Mouse (Mus musculus) hindbrain, embryonic 12.5 days (tissue): Measurements from ENCODE around the gene Prdm13. TPM values are rescaled to one million over a fixed set of nuclear protein-coding genes. Genes with fewer than 3 reads are reported as not detected.

Experiments
- ATAC-seq: fragments of 200-750 bp; cut with Nextera tagmentation; 2 replicates; pipeline ENCODE4 v1.8.0; 2017; ENCODE audit warnings: moderate TSS enrichment; ENCODE audit not compliant: low FRiP score
- H3K27ac ChIP-seq: fragments of 300-500 bp; sonication (generic); 2 replicates; pipeline ENCODE4 v1.5.1; 2016; ENCODE audit warnings: mild to moderate bottlenecking
- H3K27me3 ChIP-seq: fragments of 300-500 bp; sonication (generic); 2 replicates; pipeline ENCODE4 v1.6.1; 2016; ENCODE audit warnings: mild to moderate bottlenecking
- H3K36me3 ChIP-seq: fragments of 300-500 bp; sonication (generic); 2 replicates; pipeline ENCODE4 v1.6.1; 2016; ENCODE audit warnings: mild to moderate bottlenecking
- H3K4me1 ChIP-seq: fragments of 300-500 bp; sonication (generic); 2 replicates; pipeline ENCODE4 v1.6.1; 2016
- H3K4me2 ChIP-seq: fragments of 300-500 bp; sonication (generic); replicated peaks from 2 replicates; pipeline ENCODE4 v1.6.1; 2016; ENCODE audit warnings: mild to moderate bottlenecking
- H3K4me3 ChIP-seq: fragments of 300-500 bp; sonication (generic); 2 replicates; pipeline ENCODE4 v1.5.1; 2016; ENCODE audit warnings: mild to moderate bottlenecking
- H3K9ac ChIP-seq: fragments of 300-500 bp; sonication (generic); 2 replicates; pipeline ENCODE4 v1.6.1; 2016; ENCODE audit warnings: mild to moderate bottlenecking, moderate library complexity
- H3K9me3 ChIP-seq: fragments of 300-500 bp; sonication (generic); replicated peaks from 2 replicates; pipeline ENCODE4 v1.6.1; 2016; ENCODE audit warnings: mild to moderate bottlenecking
- WGBS: fragments of 180-500 bp; shearing (Covaris S2); methylation state at CpG from one replicate; pipeline ENCODE4 v1.1.7; 2016; 5-methylcytosine and 5-hydroxymethylcytosine counted together
- polyA plus RNA-seq: library from polyadenylated mRNA; unstranded; fragments of >200 nt; fragmentation: Nextera tagmentation; extraction: Ambion mirVana; gene quantifications from 2 replicates; pipeline ENCODE4 v1.2.1, GENCODE M21; 2016

Gene Prdm13
- polyA plus RNA-seq, 1 experiment from 2014 or later, result 8.9 TPM

DNA sequence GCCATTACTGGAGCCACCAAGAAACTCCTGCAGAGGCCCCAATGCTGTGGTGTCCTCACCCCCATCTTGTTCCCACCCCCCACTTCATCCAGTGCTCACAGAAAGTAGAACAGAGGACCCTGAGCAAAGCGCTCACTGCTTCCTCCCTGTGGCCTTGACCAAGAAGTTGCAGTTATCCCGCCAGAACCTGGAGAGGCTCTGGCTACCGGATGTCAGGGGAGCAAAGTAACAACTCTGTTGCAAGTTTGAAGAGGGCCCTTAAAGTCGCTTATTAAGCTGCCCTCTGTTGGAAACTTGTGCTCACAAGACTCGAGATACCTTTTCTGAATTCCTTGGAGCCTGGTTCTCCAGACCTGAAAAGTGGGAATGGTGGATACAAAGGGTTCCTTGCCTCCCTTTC lies 1.2 kb upstream of the Prdm13 start:
- no peak overlapping the region for H3K4me3 ChIP-seq
- H3K27me3 ChIP-seq, result peaks cover 91% of the 10 kb centered on the region
- WGBS, result 3% methylated on average over 5 of the region's 5 CpGs
- H3K9me3 ChIP-seq, result no peaks in the 10 kb centered on the region
- H3K4me2 ChIP-seq, result no peak overlapping the region
- no peak overlapping the region for H3K9ac ChIP-seq
- H3K27ac ChIP-seq, result no peak overlapping the region
- H3K4me1 ChIP-seq, result peaks cover 10% of the 10 kb centered on the region
- H3K36me3 ChIP-seq, result no peaks in the 10 kb centered on the region
- no peak for ATAC-seq

DNA sequence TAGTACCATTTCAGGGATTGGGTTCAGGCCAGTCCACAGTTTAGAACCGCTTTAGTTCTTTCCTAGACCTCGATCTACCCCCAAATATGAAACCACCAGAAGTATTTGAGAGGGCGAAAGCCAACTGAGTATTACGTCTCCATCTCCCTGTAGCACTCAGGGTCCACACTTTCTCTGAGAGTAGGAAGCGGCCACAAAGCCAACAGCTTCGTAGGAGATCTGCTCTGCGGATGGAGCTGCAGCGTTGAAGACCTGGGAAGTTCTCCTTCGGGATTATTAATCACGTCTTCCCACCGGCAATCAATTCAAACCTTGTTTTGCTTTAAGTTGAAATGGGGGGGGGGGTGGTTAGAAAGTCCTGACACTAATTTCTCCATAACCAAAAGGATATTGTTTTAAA lies 653 bp upstream of the Prdm13 start:
- Histone ChIP-seq H3K9ac (no peak overlapping the region), H3K27ac (no peak overlapping the region), H3K4me1 (peaks cover 10% of the 10 kb centered on the region), H3K27me3 (peaks cover 91% of the 10 kb centered on the region), H3K4me2 (peak overlapping the region; percentile 15; the same call in 1 of the 2 replicates), H3K9me3 (no peaks in the 10 kb centered on the region), H3K4me3 (no peak overlapping the region), H3K36me3 (no peaks in the 10 kb centered on the region)
- 2% methylated on average over 11 of the region's 11 CpGs for whole genome bisulfite sequencing
- ATAC-seq, result no peak

DNA sequence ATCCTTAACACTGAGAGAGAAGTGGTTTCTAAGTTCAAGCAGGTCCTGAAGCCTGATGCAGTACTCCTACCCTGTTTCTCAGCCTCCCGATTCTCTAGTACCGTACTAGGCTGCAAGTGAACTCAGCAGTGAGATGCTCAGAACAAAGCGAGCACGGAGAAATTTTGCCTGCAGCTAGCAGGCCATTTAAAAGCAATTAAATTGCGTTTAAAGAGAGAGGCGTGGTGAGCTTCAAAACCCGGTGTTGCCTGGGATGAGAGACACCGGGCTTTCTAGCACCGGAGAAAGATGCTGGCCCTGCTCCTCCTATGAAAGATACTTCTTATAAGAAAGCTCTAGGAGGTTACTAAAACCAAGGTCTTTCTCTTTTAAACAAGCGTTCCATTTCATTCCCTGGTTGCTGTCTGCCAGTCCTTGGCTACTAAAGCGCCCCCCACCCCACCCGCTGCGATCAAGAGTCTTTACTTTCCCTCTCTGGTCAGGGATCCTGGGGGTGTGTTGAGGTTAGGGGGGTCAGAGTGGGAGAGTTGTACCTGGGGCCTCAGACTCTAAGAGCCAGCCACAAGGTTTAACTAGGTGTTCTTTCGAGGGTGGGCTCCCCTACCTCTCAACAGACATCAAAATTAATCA lies 1.3 kb downstream of the Prdm13 start:
- Histone ChIP-seq H3K27ac (no peak overlapping the region), H3K9me3 (no peaks in the 10 kb centered on the region), H3K36me3 (no peaks in the 10 kb centered on the region), H3K4me1 (peaks cover 15% of the 10 kb centered on the region), H3K27me3 (peaks cover 93% of the 10 kb centered on the region), H3K4me3 (peak overlapping the region; percentile 28), H3K9ac (no peak overlapping the region; the same call in 1 of the 2 replicates), H3K4me2 (peak overlapping the region; percentile 37)
- ATAC-seq, result no peak
- 2% methylated on average over 14 of the region's 14 CpGs for WGBS

DNA sequence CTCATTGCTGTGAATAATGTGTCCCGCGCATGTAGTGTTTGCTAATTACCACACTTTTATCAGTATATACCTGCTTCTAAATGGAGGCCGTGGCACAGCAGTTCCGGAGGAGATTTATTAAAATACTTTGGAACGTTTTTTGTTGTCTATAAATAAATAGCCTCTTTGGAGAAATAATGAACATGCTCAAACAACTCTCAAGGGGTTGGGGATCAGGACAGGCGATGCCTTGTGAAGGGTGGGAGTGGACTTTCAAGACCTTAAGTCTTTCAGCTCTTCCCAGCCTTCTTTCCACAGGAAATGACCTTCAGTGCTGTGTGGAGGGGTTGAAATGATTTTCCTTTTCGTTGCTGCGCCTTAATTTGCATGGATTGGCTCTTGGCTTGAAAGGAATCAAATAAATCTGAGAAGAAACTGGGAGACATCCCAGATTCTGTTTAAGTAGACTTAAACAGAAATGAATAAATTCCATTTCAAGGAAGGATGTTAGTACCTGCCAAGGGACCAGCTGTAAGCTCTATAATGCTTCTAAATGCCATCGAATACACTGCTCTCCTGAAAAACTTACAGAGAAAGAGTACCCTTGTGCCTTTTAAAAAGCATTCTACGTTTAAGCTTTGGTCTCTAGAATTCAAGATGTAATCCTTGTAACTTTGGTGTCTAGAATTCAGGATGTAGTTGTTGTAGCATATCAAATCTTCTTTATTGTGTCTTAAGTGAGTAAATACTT lies 3.2 kb downstream of the Prdm13 start:
- 17% methylated on average over 10 of the region's 10 CpGs for WGBS
- H3K4me2 ChIP-seq, result peak overlapping the region; percentile 37
- H3K4me3 ChIP-seq, result no peak overlapping the region
- no peaks in the 10 kb centered on the region for H3K36me3 ChIP-seq
- ATAC-seq, result no peak
- peaks cover 98% of the 10 kb centered on the region for H3K27me3 ChIP-seq
- H3K9ac ChIP-seq, result no peak overlapping the region
- H3K27ac ChIP-seq, result no peak overlapping the region
- H3K9me3 ChIP-seq, result no peaks in the 10 kb centered on the region
- H3K4me1 ChIP-seq, result peaks cover 19% of the 10 kb centered on the region

DNA sequence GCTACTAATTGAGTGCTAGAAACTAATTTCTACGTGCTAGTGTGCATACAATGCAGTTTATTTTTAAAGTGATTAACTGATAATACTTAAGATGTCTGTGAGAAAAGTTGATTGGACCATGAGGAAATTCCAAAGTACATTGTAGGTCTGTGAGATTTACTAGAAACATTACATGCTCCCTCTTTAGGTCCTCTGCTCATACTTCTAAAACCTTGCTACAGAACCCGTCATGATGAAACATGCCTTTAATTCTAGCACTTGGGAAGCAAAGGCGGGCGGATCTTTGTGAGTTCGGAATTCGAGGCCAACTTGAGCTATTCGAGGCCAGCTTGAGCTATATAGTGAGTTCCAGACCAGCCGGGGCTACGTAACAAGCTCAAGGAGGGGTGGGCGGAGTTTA lies 4.8 kb downstream of the Prdm13 start:
- no peak for ATAC-seq
- H3K9ac ChIP-seq, result no peak overlapping the region
- 4% methylated on average over 10 of the region's 10 CpGs for WGBS
- peaks cover 91% of the 10 kb centered on the region for H3K27me3 ChIP-seq
- H3K4me1 ChIP-seq, result peaks cover 19% of the 10 kb centered on the region
- peak overlapping the region; percentile 13; the same call in 1 of the 2 replicates for H3K4me2 ChIP-seq
- H3K4me3 ChIP-seq, result no peak overlapping the region
- H3K36me3 ChIP-seq, result no peaks in the 10 kb centered on the region
- no peak overlapping the region for H3K27ac ChIP-seq
- no peaks in the 10 kb centered on the region for H3K9me3 ChIP-seq

DNA sequence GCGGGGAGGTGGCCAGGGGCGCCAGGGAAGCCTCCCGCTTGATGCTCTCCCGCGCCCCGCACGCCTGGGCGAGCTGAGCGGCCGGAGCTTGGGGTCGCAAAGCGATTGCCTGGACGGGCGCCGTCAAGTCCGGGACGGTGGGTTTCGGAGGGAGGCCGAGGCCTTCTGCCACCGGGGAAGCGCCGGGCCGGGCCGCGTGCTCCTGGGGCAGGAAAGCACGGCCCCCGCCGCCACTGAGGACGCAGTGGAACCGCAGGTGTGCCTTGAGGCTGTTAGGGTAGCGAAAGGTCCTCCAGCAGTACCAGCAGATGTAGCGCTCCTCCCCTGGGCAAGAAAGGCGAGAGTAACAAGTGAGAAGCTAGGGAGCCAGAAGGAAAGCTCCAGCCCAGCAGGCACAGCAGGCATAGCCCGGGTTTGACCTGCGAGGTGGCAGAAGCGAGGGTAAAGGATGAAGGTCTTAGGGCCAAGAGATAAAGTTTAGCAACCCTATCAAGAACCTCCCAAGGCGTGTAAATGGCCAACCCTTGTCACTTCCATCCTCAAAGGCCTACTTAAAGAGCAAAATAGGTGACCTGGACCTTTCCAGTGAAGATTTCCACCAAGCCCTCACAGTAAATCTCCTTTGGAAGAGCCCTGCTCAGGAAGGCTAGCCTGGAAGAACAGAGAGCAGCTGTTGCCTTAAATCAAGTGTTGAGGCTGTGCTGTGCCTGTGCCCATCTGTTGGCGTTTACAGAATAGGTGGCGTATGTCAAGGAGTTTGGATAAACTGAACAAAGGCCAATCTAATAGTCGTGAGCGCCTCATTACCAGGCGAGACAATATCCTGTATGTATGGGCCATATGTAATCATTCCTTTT lies 5.9 kb downstream of the Prdm13 start:
- 0 out of 2 replicates have a peak overlapping the region, but pooled peaks have one; percentile 64 for H3K27ac ChIP-seq
- peak overlapping the region; percentile 44 for H3K4me3 ChIP-seq
- H3K27me3 ChIP-seq, result peaks cover 90% of the 10 kb centered on the region
- peak overlapping the region; percentile 66 for H3K4me2 ChIP-seq
- ATAC-seq, result peak; percentile 27
- H3K9ac ChIP-seq, result peak overlapping the region; percentile 57
- H3K9me3 ChIP-seq, result no peaks in the 10 kb centered on the region
- H3K4me1 ChIP-seq, result peaks cover 16% of the 10 kb centered on the region
- H3K36me3 ChIP-seq, result no peaks in the 10 kb centered on the region
- 1% methylated on average over 41 of the region's 42 CpGs for WGBS

DNA sequence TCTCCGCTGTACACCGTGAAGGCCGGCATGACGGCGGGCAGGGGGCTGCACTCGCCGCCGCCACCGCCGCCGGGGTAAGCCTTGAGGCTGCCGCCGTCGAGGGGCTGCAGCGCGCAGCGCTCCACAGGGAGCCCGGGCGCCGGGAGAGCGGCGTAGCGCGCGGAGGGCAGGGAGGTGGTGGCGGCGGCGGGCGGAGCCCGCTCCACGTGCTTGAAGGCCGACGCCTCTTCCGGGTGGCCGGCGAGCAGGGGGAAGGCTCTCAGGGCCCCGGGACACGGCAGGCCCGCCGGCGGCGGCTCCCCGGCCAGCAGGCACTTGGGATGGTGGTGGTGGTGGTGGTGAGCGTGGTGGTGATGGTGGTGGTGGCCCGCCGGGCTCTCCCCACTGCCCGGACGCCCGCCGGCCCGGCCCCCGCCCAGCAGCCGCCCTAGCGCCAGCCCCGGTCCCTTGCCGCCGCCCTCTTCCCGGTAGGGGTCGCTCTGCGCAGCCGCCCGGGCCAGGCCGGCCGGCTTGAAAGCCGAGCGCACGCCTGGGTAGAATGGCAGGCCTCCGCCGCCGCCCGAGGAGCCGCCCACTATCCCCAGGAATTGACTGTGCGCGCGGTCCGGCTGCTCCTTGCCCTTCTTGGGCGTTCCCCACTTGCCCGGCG lies 6.7 kb downstream of the Prdm13 start:
- no peaks in the 10 kb centered on the region for H3K9me3 ChIP-seq

DNA sequence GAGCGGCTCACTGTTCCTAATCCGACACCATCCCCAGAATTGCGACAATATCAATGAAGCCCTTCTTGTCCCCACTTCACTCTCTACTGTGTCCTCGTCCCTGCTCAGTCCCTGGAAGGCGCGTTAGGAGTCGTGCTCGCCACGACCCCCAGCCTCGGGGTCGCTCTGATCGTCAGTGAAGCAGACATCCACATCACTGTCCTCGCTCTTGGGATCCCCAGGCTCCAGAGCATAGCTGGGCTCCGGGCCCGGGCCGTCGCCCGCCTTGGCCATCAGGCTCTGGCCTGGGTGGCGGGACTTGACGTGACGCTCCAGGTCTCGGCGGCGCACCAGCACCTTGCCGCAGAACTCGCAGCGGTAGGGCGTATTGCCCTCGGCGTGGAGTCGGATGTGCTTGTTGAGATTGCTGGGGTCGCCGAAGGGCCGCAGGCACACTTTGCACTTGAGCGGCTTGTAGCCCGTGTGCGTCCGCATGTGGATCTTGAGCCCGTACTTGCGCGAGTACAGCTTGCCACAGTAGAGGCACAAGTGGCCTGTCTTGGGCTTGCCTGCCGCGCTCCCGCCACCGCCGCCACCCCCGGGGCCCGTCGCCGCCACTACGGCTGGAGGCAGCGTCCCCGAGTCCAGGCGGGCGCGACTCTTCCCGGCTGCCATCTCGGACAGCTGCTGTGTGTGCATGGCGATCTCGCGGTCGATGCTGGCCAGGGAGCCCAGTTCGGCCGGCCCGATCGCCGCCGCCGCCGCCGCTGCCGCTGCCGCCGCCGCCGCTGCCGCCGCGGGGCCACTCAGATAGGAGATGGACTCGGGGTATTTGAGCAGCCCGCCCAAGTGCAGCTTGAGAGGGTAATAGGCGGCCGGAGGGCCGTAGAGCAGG lies 7.4 kb downstream of the Prdm13 start:
- under 1% methylated on average over 83 of the region's 84 CpGs for WGBS
- Histone ChIP-seq H3K27ac (peak overlapping the region; percentile 30; the same call in 1 of the 2 replicates), H3K4me2 (peak overlapping the region; percentile 66)

More for the DNA sequence above, 6.7 kb downstream of the Prdm13 start:
- ATAC-seq, result peak; percentile 83
- peak overlapping the region; percentile 64; the same call in 1 of the 2 replicates for H3K27ac ChIP-seq
- WGBS, result 1% methylated on average over 72 of the region's 79 CpGs
- peak overlapping the region; percentile 57 for H3K9ac ChIP-seq
- no peaks in the 10 kb centered on the region for H3K36me3 ChIP-seq
- H3K27me3 ChIP-seq, result peaks cover 90% of the 10 kb centered on the region
- peak overlapping the region; percentile 44 for H3K4me3 ChIP-seq
- H3K4me2 ChIP-seq, result peak overlapping the region; percentile 66
- peaks cover 16% of the 10 kb centered on the region for H3K4me1 ChIP-seq

DNA sequence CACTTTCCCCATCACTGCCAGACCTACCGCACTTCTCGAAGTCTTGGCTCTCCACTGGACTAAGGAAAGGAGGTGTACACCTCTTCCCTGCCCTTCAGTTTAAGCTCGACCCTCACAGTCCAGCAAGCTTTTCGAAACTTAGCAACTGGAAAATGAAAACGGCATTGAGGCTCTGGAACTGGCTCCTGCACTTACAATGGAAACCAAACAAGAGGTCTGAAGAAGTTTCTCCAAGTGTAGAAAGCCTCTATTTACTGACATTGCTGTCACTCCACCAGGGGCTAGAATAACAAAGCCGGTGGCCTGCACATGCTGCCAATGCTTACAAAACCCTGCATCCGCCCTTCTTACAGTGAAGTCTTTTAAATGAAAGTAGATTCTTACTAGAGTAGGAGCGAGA lies 11.1 kb downstream of the Prdm13 start:
- no peaks in the 10 kb centered on the region for H3K9me3 ChIP-seq
- H3K36me3 ChIP-seq, result no peaks in the 10 kb centered on the region
- no peak overlapping the region for H3K27ac ChIP-seq
- H3K4me1 ChIP-seq, result peaks cover 14% of the 10 kb centered on the region
- WGBS, result 5% methylated on average over 8 of the region's 8 CpGs
- no peak overlapping the region for H3K9ac ChIP-seq
- H3K27me3 ChIP-seq, result peaks cover 77% of the 10 kb centered on the region
- no peak overlapping the region for H3K4me3 ChIP-seq
- ATAC-seq, result no peak
- no peak overlapping the region for H3K4me2 ChIP-seq

More for the DNA sequence above, 7.4 kb downstream of the Prdm13 start:
- ATAC-seq, result peak; percentile 9
- no peaks in the 10 kb centered on the region for H3K36me3 ChIP-seq
- peaks cover 16% of the 10 kb centered on the region for H3K4me1 ChIP-seq
- H3K9me3 ChIP-seq, result no peaks in the 10 kb centered on the region
- peaks cover 85% of the 10 kb centered on the region for H3K27me3 ChIP-seq
- peak overlapping the region; percentile 44 for H3K4me3 ChIP-seq
- peak overlapping the region; percentile 57 for H3K9ac ChIP-seq

DNA sequence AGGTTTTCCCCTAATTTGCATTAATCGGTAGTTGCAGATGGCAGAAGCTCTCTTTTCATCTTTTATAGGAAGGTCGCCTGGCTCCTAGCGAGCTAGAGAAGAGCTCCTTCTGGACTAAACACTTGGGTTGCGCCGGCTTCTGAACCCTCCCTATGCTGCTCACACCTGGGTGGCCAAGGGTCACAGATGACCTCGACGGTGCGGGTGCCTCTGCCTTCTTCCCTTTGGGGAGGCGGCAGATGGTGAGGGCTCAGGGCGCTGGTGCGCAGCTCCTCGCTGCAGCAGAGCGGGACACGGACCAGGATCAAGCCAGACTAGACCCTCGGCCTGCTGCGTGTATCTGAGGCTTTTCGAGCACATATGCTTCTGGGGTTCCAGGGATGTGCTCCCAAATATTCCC lies 11.7 kb downstream of the Prdm13 start:
- ATAC-seq, result peak; percentile 24; the same call in 1 of the 2 replicates
- no peaks in the 10 kb centered on the region for H3K36me3 ChIP-seq
- no peak overlapping the region for H3K9ac ChIP-seq
- peak overlapping the region; percentile 31; the same call in 1 of the 2 replicates for H3K4me2 ChIP-seq
- H3K27me3 ChIP-seq, result peaks cover 71% of the 10 kb centered on the region
- H3K4me1 ChIP-seq, result peaks cover 7% of the 10 kb centered on the region
- no peak overlapping the region for H3K27ac ChIP-seq
- H3K4me3 ChIP-seq, result no peak overlapping the region
- under 1% methylated on average over 17 of the region's 17 CpGs for WGBS
- no peaks in the 10 kb centered on the region for H3K9me3 ChIP-seq

DNA sequence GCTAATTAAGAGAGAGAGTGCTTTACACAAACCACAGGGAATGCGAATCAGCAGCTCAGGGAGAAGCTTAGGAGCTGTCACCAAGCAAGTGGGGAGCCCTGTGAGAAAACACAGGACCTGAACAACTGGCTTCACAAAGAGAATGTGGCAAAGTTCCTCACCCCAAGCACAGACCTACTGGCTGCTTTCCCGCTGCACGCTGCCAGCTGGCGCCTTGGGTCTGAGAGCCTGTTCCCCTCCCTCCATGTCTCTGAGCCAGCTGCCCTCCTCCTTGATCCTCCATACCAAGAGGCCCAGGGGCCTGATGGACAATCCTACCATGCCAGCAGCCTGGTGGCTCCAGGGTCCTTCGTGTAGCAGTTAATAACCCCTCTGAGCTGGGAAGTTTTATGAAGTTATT lies 19.8 kb downstream of the Prdm13 start:
- Histone ChIP-seq H3K4me2 (no peak overlapping the region), H3K9ac (no peak overlapping the region), H3K36me3 (no peaks in the 10 kb centered on the region), H3K4me3 (no peak overlapping the region), H3K27me3 (peaks cover 17% of the 10 kb centered on the region), H3K27ac (no peak overlapping the region), H3K9me3 (no peaks in the 10 kb centered on the region), H3K4me1 (0 out of 2 replicates have a peak, but pooled peaks cover 2% of the 10 kb centered on the region)
- WGBS, result 18% methylated on average over 5 of the region's 5 CpGs
- ATAC-seq, result peak; percentile 77; the same call in 1 of the 2 replicates
